Mouse (Mus musculus) ovary, postnatal 36 days (tissue): ENCODE measurements around the gene Mrpl37.

Source experiments
- DNase-seq: peaks from one replicate; pipeline ENCODE4 v3.0.0; 2022; ENCODE audit warnings: low spot score, mixed read lengths

The Mrpl37 gene

DNA sequence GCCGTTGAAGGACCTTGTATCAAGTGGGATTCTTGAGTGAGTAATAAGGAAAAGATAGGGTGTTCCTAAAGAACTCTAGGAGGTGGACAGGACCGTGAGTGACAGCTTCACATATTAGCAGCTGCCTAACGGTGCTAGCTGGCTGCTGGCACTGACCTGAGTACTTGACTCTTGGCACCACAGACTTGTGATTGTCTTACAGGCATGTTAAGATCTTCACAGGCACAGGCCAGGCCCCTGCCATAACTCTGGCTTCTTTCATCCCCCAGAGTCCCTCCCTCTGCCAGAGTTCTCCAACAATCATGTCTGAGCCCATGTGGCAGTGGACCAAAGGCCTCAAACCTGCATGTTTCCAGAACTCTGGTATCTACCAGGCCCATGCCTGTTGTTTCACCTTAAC lies 48.1 kb downstream of the Mrpl37 start:
- DNase-seq, result no peak

GRCm38 (mm10) chr4:107017257-107017656 lies 49.4 kb downstream of the Mrpl37 start:
- DNase-seq, result no peak

DNA sequence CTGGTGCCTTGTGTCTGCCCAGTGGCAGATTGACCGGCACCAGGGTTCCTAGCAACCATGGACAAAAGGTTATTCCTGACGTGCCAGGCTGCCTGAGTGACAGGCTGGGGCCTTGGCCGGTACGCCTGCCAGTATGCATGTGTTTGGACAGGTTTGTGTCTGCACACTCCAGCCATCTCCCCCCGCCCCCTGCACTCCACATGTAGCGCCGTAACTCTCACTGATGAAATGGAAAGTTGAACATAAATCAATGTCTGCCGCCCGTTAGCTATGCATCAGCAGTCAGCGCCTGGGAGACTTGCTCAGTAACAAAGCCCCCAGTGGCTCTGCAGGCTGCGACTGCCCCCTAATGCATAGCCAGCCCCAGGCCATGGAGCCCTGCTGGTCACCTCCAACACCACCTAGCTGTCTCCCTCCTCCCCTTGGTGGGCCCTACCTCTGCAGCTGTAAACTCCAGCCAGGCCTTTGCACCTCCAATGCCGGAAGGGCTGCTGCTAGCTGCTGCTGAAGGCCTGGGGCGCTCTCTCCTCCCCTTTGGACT lies 50.6 kb downstream of the Mrpl37 start:
- no peak for DNase-seq

DNA sequence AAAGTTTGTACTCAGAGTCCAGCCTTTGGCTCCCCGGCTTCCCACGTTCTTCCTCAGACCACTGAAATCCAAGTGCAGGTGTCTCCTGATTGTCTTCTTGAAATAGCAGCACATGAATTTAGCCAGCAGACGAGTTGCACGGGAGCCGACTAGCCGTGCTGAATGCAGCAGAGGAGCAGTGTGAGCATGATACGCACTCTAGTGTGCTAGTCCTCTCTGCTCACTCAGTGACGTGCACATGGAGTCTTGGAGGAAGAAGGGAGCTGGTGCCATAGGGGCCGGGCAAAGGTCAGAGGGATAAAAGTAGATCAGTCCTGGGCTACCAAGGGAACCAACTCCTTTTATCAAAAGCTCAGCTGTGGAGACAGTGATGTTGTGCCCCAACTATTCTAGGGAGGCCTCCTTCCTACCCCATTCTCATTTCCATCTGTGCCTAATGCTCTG lies 52.8 kb downstream of the Mrpl37 start:
- no peak for DNase-seq

DNA sequence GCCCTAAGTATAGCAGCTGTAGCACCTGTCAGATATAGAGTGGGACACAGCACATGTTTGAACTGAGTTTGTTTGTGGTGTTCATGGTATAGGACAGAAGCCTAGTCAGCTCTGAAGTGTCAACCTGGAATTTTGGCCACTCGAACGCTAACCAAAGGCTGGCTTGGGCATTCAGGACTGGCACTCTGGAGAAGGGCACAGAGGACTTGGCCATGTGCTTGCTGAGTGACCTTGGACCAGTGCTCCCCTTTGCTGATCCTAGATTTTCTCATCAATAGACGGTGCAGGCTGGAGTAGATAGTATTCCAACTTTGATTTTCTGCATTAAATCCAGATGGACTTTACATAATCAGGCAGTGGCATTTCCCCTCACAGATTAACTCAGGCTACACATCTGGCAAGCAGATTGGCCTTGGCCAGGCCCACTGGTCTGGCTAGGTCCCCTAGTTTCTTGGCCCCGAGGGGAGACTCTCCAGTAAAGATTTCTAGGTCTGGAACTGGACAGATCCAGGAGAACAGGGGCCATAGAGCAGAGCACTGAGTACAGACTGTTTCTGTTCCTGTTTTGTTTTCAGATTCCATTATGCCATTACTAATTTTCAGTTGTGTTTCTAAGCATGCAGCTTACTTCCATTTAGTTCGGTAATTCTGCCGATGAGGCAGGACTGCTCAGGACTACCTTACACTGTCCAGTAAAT lies 53.4 kb downstream of the Mrpl37 start:
- peak; percentile 31 for DNase-seq

- no peak for DNase-seq
Observed at GRCm38 (mm10) chr4:107012574-107012973, 54.1 kb downstream of the Mrpl37 start.

- DNase-seq, result no peak
Observed at GRCm38 (mm10) chr4:107012005-107012478, 54.6 kb downstream of the Mrpl37 start.

GRCm38 (mm10) chr4:107011325-107012004 lies 55.2 kb downstream of the Mrpl37 start:
- DNase-seq, result no peak

- DNase-seq, result no peak
Observed at GRCm38 (mm10) chr4:107009548-107009947, 57.1 kb downstream of the Mrpl37 start.

GRCm38 (mm10) chr4:107008161-107008560 lies 58.5 kb downstream of the Mrpl37 start:
- no peak for DNase-seq

DNA sequence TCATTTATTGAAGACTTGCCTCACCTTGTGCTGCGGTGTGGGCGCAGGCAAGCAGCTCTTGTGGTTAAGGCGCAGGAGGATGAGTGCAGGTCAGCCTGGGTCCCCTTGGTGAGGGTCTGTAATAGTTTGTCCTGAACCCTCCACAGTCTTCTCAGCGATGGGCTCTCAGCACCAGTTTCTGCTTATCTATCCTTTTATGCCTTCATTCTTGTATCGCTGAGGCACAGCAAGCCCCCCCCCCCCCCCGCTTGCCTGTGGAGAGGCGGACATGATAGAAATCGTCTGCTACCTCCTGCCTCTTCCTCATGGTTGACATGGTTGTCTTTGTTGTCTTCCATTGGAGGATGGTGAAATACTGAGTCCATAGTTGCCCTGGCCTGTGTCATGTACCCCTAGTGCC lies 59.3 kb downstream of the Mrpl37 start:
- no peak for DNase-seq

DNA sequence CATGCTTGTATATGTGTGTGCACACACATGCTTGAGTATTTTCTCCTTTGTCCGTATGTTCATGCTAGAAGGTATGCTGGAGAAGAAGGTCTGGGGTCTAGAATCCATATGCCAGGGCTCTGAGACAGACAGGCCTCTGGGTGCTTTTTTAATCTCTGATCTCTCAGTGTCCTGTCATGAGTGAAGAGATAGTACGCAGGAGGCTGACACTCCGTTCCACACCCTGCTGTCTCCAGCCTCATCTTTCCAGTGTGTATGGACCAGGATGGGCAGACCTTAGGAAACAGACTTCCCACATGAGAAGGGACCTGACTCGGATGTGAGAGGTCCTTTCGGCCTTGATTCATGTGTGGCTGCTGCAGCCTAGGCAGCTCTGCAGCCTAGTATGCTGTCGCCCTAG lies 59.9 kb downstream of the Mrpl37 start:
- DNase-seq, result no peak

- DNase-seq, result no peak
Observed at GRCm38 (mm10) chr4:107006229-107006628, 60.4 kb downstream of the Mrpl37 start.
